Mouse (Mus musculus) heart, embryonic 15.5 days (tissue): Measurements from ENCODE around the gene Rpl26. TPM values are rescaled to one million over a fixed set of nuclear protein-coding genes. Genes with fewer than 3 reads are reported as not detected.

Source experiments
- ATAC-seq: fragments of 200-750 bp; cut with Nextera tagmentation; replicated peaks from 2 replicates; pipeline ENCODE4 v1.8.0; 2017; ENCODE audit warnings: low read depth, moderate TSS enrichment; ENCODE audit not compliant: insufficient number of reproducible peaks, insufficient read depth, low FRiP score
- H3K27ac ChIP-seq: fragments of 300-500 bp; sonication (generic); 2 replicates; pipeline ENCODE4 v1.5.1; 2015; ENCODE audit warnings: mild to moderate bottlenecking, inconsistent platforms
- H3K27me3 ChIP-seq: fragments of 300-500 bp; sonication (generic); 2 replicates; pipeline ENCODE4 v1.6.1; 2015; ENCODE audit warnings: inconsistent platforms
- H3K36me3 ChIP-seq: fragments of 300-500 bp; sonication (generic); 2 replicates; pipeline ENCODE4 v1.6.1; 2015; ENCODE audit warnings: mild to moderate bottlenecking, inconsistent platforms
- H3K4me1 ChIP-seq: fragments of 300-500 bp; sonication (generic); replicated peaks from 2 replicates; pipeline ENCODE4 v1.6.1; 2015; ENCODE audit warnings: inconsistent platforms
- H3K4me2 ChIP-seq: fragments of 300-500 bp; sonication (generic); 2 replicates; pipeline ENCODE4 v1.6.1; 2015; ENCODE audit warnings: inconsistent platforms, mild to moderate bottlenecking, moderate library complexity
- H3K4me3 ChIP-seq: fragments of 300-500 bp; sonication (generic); 2 replicates; pipeline ENCODE4 v1.5.1; 2015; ENCODE audit warnings: mild to moderate bottlenecking, inconsistent platforms
- H3K9ac ChIP-seq: fragments of 300-500 bp; sonication (generic); 2 replicates; pipeline ENCODE4 v1.6.1; 2015; ENCODE audit warnings: mild to moderate bottlenecking, inconsistent platforms
- H3K9me3 ChIP-seq: fragments of 300-500 bp; sonication (generic); replicated peaks from 2 replicates; pipeline ENCODE4 v1.6.1; 2016; ENCODE audit warnings: inconsistent platforms
- WGBS: fragments of 180-500 bp; shearing (Covaris S2); methylation state at CpG from one replicate; pipeline ENCODE4 v1.1.7; 2015; ENCODE audit warnings: mixed read lengths; 5-methylcytosine and 5-hydroxymethylcytosine counted together
- polyA plus RNA-seq: library from polyadenylated mRNA; unstranded; fragments of >200 nt; fragmentation: Nextera tagmentation; extraction: Ambion mirVana; gene quantifications from 2 replicates; pipeline ENCODE4 v1.2.1, GENCODE M21; 2015

Rpl26 gene
- polyA plus RNA-seq, 1 experiment from 2014 or later: 557 TPM

GRCm38 (mm10) chr11:68947542-68947993, 46.2 kb downstream of the Rpl26 start:
- no peak overlapping the region for H3K9ac ChIP-seq
- H3K4me1 ChIP-seq: peaks cover 7% of the 10 kb centered on the region

GRCm38 (mm10) chr11:68953903-68954302, 52.5 kb downstream of the Rpl26 start:
- peaks cover 16% of the 10 kb centered on the region for H3K27me3 ChIP-seq

More at GRCm38 (mm10) chr11:68947542-68947993, 46.2 kb downstream of the Rpl26 start:
- no peak for ATAC-seq
- Histone ChIP-seq H3K4me3 (peak overlapping the region; percentile 21; the same call in 1 of the 2 replicates), H3K27ac (no peak overlapping the region), H3K9me3 (no peaks in the 10 kb centered on the region), H3K36me3 (no peaks in the 10 kb centered on the region), H3K27me3 (peaks cover 7% of the 10 kb centered on the region; the same call in 1 of the 2 replicates), H3K4me2 (peak overlapping the region; percentile 45)
- 23% methylated on average over 12 of the region's 12 CpGs for WGBS

GRCm38 (mm10) chr11:68954408-68954807, 53.0 kb downstream of the Rpl26 start:
- H3K27me3 ChIP-seq: peaks cover 16% of the 10 kb centered on the region
- 3% methylated on average over 17 of the region's 17 CpGs for WGBS
- peak overlapping the region; percentile 52 for H3K4me3 ChIP-seq
- peaks cover 19% of the 10 kb centered on the region for H3K4me1 ChIP-seq
- H3K36me3 ChIP-seq: no peaks in the 10 kb centered on the region
- peak overlapping the region; percentile 52 for H3K9ac ChIP-seq
- H3K9me3 ChIP-seq: no peaks in the 10 kb centered on the region
- no peak overlapping the region for H3K27ac ChIP-seq
- peak overlapping the region; percentile 84 for H3K4me2 ChIP-seq
- ATAC-seq: no peak

More at GRCm38 (mm10) chr11:68953903-68954302, 52.5 kb downstream of the Rpl26 start:
- ATAC-seq: no peak
- Histone ChIP-seq H3K4me3 (peak overlapping the region; percentile 52), H3K9me3 (no peaks in the 10 kb centered on the region), H3K27ac (no peak overlapping the region), H3K4me1 (peaks cover 19% of the 10 kb centered on the region), H3K9ac (peak overlapping the region; percentile 52; the same call in 1 of the 2 replicates), H3K4me2 (peak overlapping the region; percentile 84), H3K36me3 (no peaks in the 10 kb centered on the region)
- WGBS: 11% methylated on average over 13 of the region's 13 CpGs

- Histone ChIP-seq H3K36me3 (no peaks in the 10 kb centered on the region), H3K27me3 (peaks cover 16% of the 10 kb centered on the region), H3K4me2 (peak overlapping the region; percentile 84), H3K4me3 (peak overlapping the region; percentile 52; the same call in 1 of the 2 replicates), H3K4me1 (peaks cover 19% of the 10 kb centered on the region), H3K9ac (0 out of 2 replicates have a peak overlapping the region, but pooled peaks have one; percentile 52), H3K27ac (peak overlapping the region; percentile 27; the same call in 1 of the 2 replicates), H3K9me3 (no peaks in the 10 kb centered on the region)
- WGBS: 58% methylated on average over 5 of the region's 5 CpGs
- no peak for ATAC-seq
Measured at GRCm38 (mm10) chr11:68955473-68955872, 54.1 kb downstream of the Rpl26 start.

GRCm38 (mm10) chr11:68956107-68956506, 54.7 kb downstream of the Rpl26 start:
- H3K36me3 ChIP-seq: no peaks in the 10 kb centered on the region
- peak overlapping the region; percentile 1; the same call in 1 of the 2 replicates for H3K9ac ChIP-seq
- peaks cover 19% of the 10 kb centered on the region for H3K4me1 ChIP-seq
- 13% methylated on average over 3 of the region's 3 CpGs for WGBS
- ATAC-seq: peak; percentile 60
- peak overlapping the region; percentile 84 for H3K4me2 ChIP-seq
- H3K4me3 ChIP-seq: peak overlapping the region; percentile 43
- peaks cover 16% of the 10 kb centered on the region for H3K27me3 ChIP-seq
- no peaks in the 10 kb centered on the region for H3K9me3 ChIP-seq
- peak overlapping the region; percentile 68 for H3K27ac ChIP-seq

Other genes starting within 250 kb of the Rpl26 start
- gene Myh10, start 210.0 kb upstream of the Rpl26 start, polyA plus RNA-seq: 90.9 and 110 TPM in 2 replicates
- gene Ndel1, start 29.7 kb upstream of the Rpl26 start, polyA plus RNA-seq: 65.5 and 69.3 TPM in 2 replicates
- 0.05 and 0.19 TPM in 2 replicates for gene Rnf222, start 13.0 kb upstream of the Rpl26 start, polyA plus RNA-seq
- not detected in 2 replicates for gene Odf4, start 25.5 kb downstream of the Rpl26 start, polyA plus RNA-seq
- gene Arhgef15, start 55.9 kb downstream of the Rpl26 start, polyA plus RNA-seq: 10.8 and 12.7 TPM in 2 replicates
- 2.0 and 2.2 TPM in 2 replicates for gene Slc25a35, start 66.5 kb downstream of the Rpl26 start, polyA plus RNA-seq
- 67.4 and 78.4 TPM in 2 replicates for gene Rangrf, start 73.6 kb downstream of the Rpl26 start, polyA plus RNA-seq
- gene Pfas, start 106.9 kb downstream of the Rpl26 start, polyA plus RNA-seq: 14.9 and 18.7 TPM in 2 replicates
- 38.3 and 47.5 TPM in 2 replicates for gene Ctc1, start 114.3 kb downstream of the Rpl26 start, polyA plus RNA-seq
- 64.3 and 92.4 TPM in 2 replicates for gene Aurkb, start 144.1 kb downstream of the Rpl26 start, polyA plus RNA-seq
- 10.5 and 11.7 TPM in 2 replicates for gene Borcs6, start 158.1 kb downstream of the Rpl26 start, polyA plus RNA-seq
- 37.0 and 40.9 TPM in 2 replicates for gene Tmem107, start 169.2 kb downstream of the Rpl26 start, polyA plus RNA-seq
- 82.2 and 96.4 TPM in 2 replicates for gene Vamp2, start 186.9 kb downstream of the Rpl26 start, polyA plus RNA-seq
- gene Per1, start 193.6 kb downstream of the Rpl26 start, polyA plus RNA-seq: 16.1 and 25.2 TPM in 2 replicates
- 0.52 and 0.57 TPM in 2 replicates for gene Hes7, start 218.8 kb downstream of the Rpl26 start, polyA plus RNA-seq
- gene 9130213A22Rik, start 221.0 kb downstream of the Rpl26 start, polyA plus RNA-seq: 0.51 and 0.60 TPM in 2 replicates
- 0.18 and 0.37 TPM in 2 replicates for gene Aloxe3, start 224.3 kb downstream of the Rpl26 start, polyA plus RNA-seq